Mouse (Mus musculus): ENCODE measurements at regions not wholly inside any gene's neighbourhood (a gene's known extent, or its start where the extent isn't known, plus 50 kb on each side); places are given as distances from the start of the nearest gene placed in this dataset.

GRCm38 (mm10) chr3:120457912-120458311 lies 673.6 kb upstream of the Ptbp2 start:
- 59% methylated on average over 7 of the region's 7 CpGs for WGBS (ENCODE audit: insufficient replicate concordance)
- H3K27ac ChIP-seq = no peak overlapping the region
- no peak overlapping the region for H3K9ac ChIP-seq (replicated peaks)
- TF ChIP-seq CTCF (IDR thresholded peaks at IDR 0.05; ENCODE audit: low read depth) = no peak
- TF ChIP-seq EP300 (IDR thresholded peaks at IDR 0.05; ENCODE audit: low read depth) = no peak
- no peak overlapping the region for H3K4me2 ChIP-seq (ENCODE audit: low read depth)
- no peaks in the 10 kb centered on the region for H3K36me3 ChIP-seq (replicated peaks; ENCODE audit: control insufficient read depth, insufficient read depth, low read depth)
- DNase-seq (ENCODE audit: low read depth in 3 of 3, low spot score in 3 of 3) (no peak), ATAC-seq (ENCODE audit: insufficient read depth) (no peak)
- no peaks in the 10 kb centered on the region for H3K27me3 ChIP-seq (ENCODE audit: control insufficient read depth, insufficient read depth, low read length)
- H3K9me3 ChIP-seq (ENCODE audit: control insufficient read depth, low read length) = no peaks in the 10 kb centered on the region
- H3K4me1 ChIP-seq (replicated peaks; ENCODE audit: control insufficient read depth in 2 of 2, insufficient read depth in 2 of 2, low read length in 1 of 2) = no peaks in the 10 kb centered on the region
- no peak overlapping the region for H3K4me3 ChIP-seq (ENCODE audit: insufficient read depth in 1 of 2, low read depth in 2 of 2, low read length in 2 of 2)

- no peak overlapping the region for H3K9ac ChIP-seq (replicated peaks)
- no peak overlapping the region for H3K4me2 ChIP-seq (ENCODE audit: low read depth)
- H3K4me3 ChIP-seq (ENCODE audit: insufficient read depth in 1 of 2, low read depth in 2 of 2, low read length in 2 of 2) = no peak overlapping the region
- H3K4me1 ChIP-seq (replicated peaks; ENCODE audit: control insufficient read depth in 2 of 2, insufficient read depth in 2 of 2, low read length in 1 of 2) = no peaks in the 10 kb centered on the region
- TF ChIP-seq EP300 (IDR thresholded peaks at IDR 0.05; ENCODE audit: low read depth) = no peak
- TF ChIP-seq CTCF (IDR thresholded peaks at IDR 0.05; ENCODE audit: low read depth) = no peak
- DNase-seq (ENCODE audit: low read depth in 3 of 3, low spot score in 3 of 3) (no peak), ATAC-seq (ENCODE audit: insufficient read depth) (no peak)
- no peaks in the 10 kb centered on the region for H3K9me3 ChIP-seq (ENCODE audit: control insufficient read depth, low read length)
- H3K36me3 ChIP-seq (replicated peaks; ENCODE audit: control insufficient read depth, insufficient read depth, low read depth) = no peaks in the 10 kb centered on the region
- no peak overlapping the region for H3K27ac ChIP-seq
- H3K27me3 ChIP-seq (ENCODE audit: control insufficient read depth, insufficient read depth, low read length) = no peaks in the 10 kb centered on the region
- WGBS (ENCODE audit: insufficient replicate concordance) = 51% methylated on average over 4 of the region's 4 CpGs
Measured at GRCm38 (mm10) chr3:120441127-120441526, 656.9 kb upstream of the Ptbp2 start.

- 54% methylated on average over 2 of the region's 2 CpGs for WGBS (ENCODE audit: insufficient replicate concordance)
- ATAC-seq (ENCODE audit: insufficient read depth) (no peak), DNase-seq (ENCODE audit: low read depth in 3 of 3, low spot score in 3 of 3) (no peak)
- H3K27ac ChIP-seq = no peak overlapping the region
- H3K4me1 ChIP-seq (replicated peaks; ENCODE audit: control insufficient read depth in 2 of 2, insufficient read depth in 2 of 2, low read length in 1 of 2) = no peaks in the 10 kb centered on the region
- no peaks in the 10 kb centered on the region for H3K9me3 ChIP-seq (ENCODE audit: control insufficient read depth, low read length)
- no peaks in the 10 kb centered on the region for H3K27me3 ChIP-seq (ENCODE audit: control insufficient read depth, insufficient read depth, low read length)
- H3K9ac ChIP-seq (replicated peaks) = no peak overlapping the region
- no peak overlapping the region for H3K4me2 ChIP-seq (ENCODE audit: low read depth)
- H3K36me3 ChIP-seq (replicated peaks; ENCODE audit: control insufficient read depth, insufficient read depth, low read depth) = no peaks in the 10 kb centered on the region
- H3K4me3 ChIP-seq (ENCODE audit: insufficient read depth in 1 of 2, low read depth in 2 of 2, low read length in 2 of 2) = no peak overlapping the region
- TF ChIP-seq EP300 (IDR thresholded peaks at IDR 0.05; ENCODE audit: low read depth) (no peak), CTCF (IDR thresholded peaks at IDR 0.05; ENCODE audit: low read depth) (no peak)
Measured at GRCm38 (mm10) chr3:120430285-120430684, 646.0 kb upstream of the Ptbp2 start.

GRCm38 (mm10) chr3:120416634-120417033 lies 632.4 kb upstream of the Ptbp2 start:
- H3K4me2 ChIP-seq (ENCODE audit: low read depth) = no peak overlapping the region
- ATAC-seq (ENCODE audit: insufficient read depth) (no peak), DNase-seq (ENCODE audit: low read depth in 3 of 3, low spot score in 3 of 3) (no peak)
- no peaks in the 10 kb centered on the region for H3K36me3 ChIP-seq (replicated peaks; ENCODE audit: control insufficient read depth, insufficient read depth, low read depth)
- H3K9ac ChIP-seq (replicated peaks) = no peak overlapping the region
- WGBS (ENCODE audit: insufficient replicate concordance) = 54% methylated on average over 3 of the region's 3 CpGs
- no peaks in the 10 kb centered on the region for H3K27me3 ChIP-seq (ENCODE audit: control insufficient read depth, insufficient read depth, low read length)
- H3K4me1 ChIP-seq (replicated peaks; ENCODE audit: control insufficient read depth in 2 of 2, insufficient read depth in 2 of 2, low read length in 1 of 2) = no peaks in the 10 kb centered on the region
- no peak overlapping the region for H3K27ac ChIP-seq
- no peaks in the 10 kb centered on the region for H3K9me3 ChIP-seq (ENCODE audit: control insufficient read depth, low read length)
- no peak for TF ChIP-seq CTCF (IDR thresholded peaks at IDR 0.05; ENCODE audit: low read depth)
- no peak for TF ChIP-seq EP300 (IDR thresholded peaks at IDR 0.05; ENCODE audit: low read depth)
- no peak overlapping the region for H3K4me3 ChIP-seq (ENCODE audit: insufficient read depth in 1 of 2, low read depth in 2 of 2, low read length in 2 of 2)

- Histone ChIP-seq H3K27ac (no peak overlapping the region), H3K9ac (replicated peaks) (no peak overlapping the region), H3K4me1 (replicated peaks; ENCODE audit: control insufficient read depth in 2 of 2, insufficient read depth in 2 of 2, low read length in 1 of 2) (no peaks in the 10 kb centered on the region), H3K27me3 (ENCODE audit: control insufficient read depth, insufficient read depth, low read length) (no peaks in the 10 kb centered on the region), H3K9me3 (ENCODE audit: control insufficient read depth, low read length) (no peaks in the 10 kb centered on the region), H3K4me3 (ENCODE audit: insufficient read depth in 1 of 2, low read depth in 2 of 2, low read length in 2 of 2) (no peak overlapping the region), H3K36me3 (replicated peaks; ENCODE audit: control insufficient read depth, insufficient read depth, low read depth) (no peaks in the 10 kb centered on the region), H3K4me2 (ENCODE audit: low read depth) (no peak overlapping the region)
- TF ChIP-seq CTCF (IDR thresholded peaks at IDR 0.05; ENCODE audit: low read depth) = no peak
- TF ChIP-seq EP300 (IDR thresholded peaks at IDR 0.05; ENCODE audit: low read depth) = no peak
- 30% methylated on average over 6 of the region's 6 CpGs for WGBS (ENCODE audit: insufficient replicate concordance)
- no peak for DNase-seq (ENCODE audit: low read depth in 3 of 3, low spot score in 3 of 3)
- no peak for ATAC-seq (ENCODE audit: insufficient read depth)
Measured at GRCm38 (mm10) chr3:120375688-120376289, 591.5 kb upstream of the Ptbp2 start.
